Mouse (Mus musculus): ENCODE data around the gene Gm20388. TPM values are rescaled to one million over a fixed set of nuclear protein-coding genes. Genes with fewer than 3 reads are reported as not detected.
A peak's percentile ranks its signal among the peaks of the same experiment; 100 is the strongest.
"Not testable (repeated sequence)": the region's sequence is repeated elsewhere in the genome, so short reads cannot be mapped to it uniquely, and the experiment has no call there.

The Gm20388 gene
- total RNA-seq, 2 experiments from 2014 or later = 8.8 TPM

DNA sequence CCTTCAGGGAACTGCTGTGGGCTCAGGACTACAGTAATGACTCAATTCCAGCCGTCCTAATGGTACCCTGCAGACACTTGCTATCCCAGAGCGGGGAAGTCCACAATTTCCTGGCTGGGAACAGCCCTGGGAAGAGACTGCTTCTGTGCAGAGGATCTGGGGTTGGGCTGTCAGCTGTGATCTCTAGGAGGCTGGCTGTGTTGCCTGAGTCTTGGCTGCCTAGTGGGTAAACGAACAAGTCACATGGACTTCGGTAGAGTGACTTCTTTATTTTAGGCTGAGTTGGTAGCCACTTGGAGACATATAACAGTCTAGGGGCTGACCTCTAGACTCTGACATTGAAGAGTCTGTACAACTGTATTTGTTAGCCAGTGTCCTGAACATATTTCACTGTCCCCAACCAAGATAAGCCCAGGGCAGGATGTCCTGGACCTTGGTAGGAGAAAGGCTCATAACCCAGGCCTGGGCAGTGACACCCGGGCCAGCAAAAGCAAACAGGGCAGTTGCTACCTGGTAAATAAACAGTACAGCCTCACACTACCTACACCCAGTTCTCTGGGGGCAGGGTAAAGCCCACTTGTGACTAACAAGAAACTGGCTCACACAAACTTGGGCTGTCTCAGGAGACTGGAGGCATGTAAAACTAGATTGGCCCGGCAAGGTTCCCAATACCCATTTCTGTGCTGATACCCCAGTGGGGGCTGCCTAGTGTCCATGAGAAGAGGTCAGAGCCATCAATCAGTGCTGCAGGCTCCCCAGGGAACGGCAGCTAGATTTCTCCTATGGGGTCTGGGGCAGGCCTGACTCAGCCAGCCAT is 3331.7 kb downstream of the Gm20388 start:
- no peak for DNase-seq (ENCODE audit: extremely low spot score in 1 of 2, low spot score in 1 of 2)

GRCm38 (mm10) chr8:123243053-123243452 is 3332.4 kb downstream of the Gm20388 start:
- DNase-seq (ENCODE audit: extremely low spot score in 1 of 2, low spot score in 1 of 2) = no peak

GRCm38 (mm10) chr8:123244382-123244781 is 3333.7 kb downstream of the Gm20388 start:
- no peak for DNase-seq (ENCODE audit: extremely low spot score in 1 of 2, low spot score in 1 of 2)

DNA sequence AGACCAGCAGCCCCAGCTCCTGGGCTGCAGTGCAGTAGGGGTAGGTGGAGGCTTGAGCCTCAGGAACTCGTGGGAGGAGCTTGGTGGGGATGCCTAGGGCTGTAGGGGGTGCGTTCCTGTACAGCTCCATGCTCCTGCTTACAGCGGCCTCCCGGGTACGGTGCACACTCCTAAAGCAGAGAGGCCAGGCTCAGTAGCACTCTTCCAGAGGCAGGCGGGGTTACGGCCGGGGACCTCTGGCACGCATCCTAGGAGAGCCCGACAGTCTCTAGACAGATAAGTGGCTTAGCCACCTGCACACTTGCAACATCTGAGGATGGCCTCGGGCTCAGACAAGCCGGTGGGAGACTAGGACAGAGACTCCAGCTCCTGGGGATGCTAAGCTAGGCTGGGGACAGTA is 3334.9 kb downstream of the Gm20388 start:
- no peak for DNase-seq (ENCODE audit: extremely low spot score in 1 of 2, low spot score in 1 of 2)

DNA sequence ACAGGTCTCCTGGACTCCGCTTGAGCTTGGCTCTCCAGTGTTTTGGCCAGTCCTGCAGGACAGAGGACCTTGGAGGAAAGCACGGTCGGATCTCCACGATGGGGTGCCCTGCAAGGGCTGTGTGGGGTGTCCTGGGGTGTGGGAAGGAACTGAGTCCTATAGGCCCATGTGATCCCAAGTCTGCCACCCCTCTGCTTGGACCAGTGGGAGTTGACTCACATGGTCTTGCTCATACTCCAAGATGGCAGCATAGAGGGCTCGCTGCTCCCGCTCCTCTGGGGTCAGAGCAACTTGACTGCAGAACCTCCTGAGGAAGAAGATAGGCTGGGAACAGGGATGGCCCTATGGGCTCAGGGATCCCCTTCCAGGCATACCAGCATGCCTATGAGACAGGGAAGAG is 3337.1 kb downstream of the Gm20388 start:
- no peak for DNase-seq (ENCODE audit: extremely low spot score in 1 of 2, low spot score in 1 of 2)

DNA sequence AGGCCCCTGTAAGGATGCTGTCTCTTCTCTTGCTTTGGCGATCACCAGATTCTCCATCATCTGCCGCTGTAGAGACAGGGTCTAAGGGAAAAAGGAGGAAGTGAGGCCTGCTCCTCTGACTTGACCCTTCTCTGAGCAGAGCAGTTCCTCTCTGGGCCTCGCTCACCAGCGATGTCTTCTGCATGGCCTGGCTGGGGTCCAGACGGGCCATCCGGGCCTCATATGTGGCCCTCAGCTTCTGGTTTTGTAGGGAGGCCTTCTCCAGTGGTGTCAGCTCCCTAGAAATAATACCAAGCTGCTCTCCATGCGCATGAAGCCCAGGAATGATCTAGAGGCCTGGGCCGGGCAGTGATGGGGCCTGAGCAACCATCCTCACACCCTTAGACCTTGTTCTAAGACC is 3338.0 kb downstream of the Gm20388 start:
- no peak for DNase-seq (ENCODE audit: extremely low spot score in 1 of 2, low spot score in 1 of 2)

DNA sequence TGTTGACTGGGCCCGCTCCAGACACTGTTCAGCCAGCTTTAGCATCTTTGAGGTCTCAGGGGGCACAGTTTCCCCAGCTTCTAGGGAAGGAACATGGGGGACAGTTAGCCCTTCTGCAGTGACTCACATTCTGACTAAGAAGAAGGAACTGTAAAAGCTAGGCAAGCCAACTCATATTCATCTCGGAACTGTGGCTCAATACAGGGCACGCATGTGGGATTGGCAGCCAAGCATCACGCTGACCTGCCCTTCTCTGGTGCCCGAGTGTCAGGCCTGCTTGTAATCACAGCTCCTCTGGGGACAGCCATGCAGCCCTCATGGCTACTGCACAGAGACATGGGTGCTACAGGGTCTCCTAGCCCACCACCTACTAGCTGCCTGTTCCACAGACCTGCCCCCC is 3340.3 kb downstream of the Gm20388 start:
- DNase-seq (ENCODE audit: extremely low spot score in 1 of 2, low spot score in 1 of 2) = no peak

- DNase-seq (ENCODE audit: extremely low spot score in 1 of 2, low spot score in 1 of 2) = no peak
These were observed 3342.3 kb downstream of the Gm20388 start for GRCm38 (mm10) chr8:123252925-123253324.

GRCm38 (mm10) chr8:123253451-123254098 is 3342.9 kb downstream of the Gm20388 start:
- DNase-seq (ENCODE audit: extremely low spot score in 1 of 2, low spot score in 1 of 2) = no peak

- peak; percentile 79 for DNase-seq (ENCODE audit: extremely low spot score in 1 of 2, low spot score in 1 of 2)
These were observed 3343.7 kb downstream of the Gm20388 start, which contains the start of the genes Zfp276 and Vps9d1 for GRCm38 (mm10) chr8:123254099-123254885. TSS of gene Zfp276 (plus strand) at chr8:123254195. TSS of gene Vps9d1 (minus strand) at chr8:123254348.

- no peak for DNase-seq (ENCODE audit: extremely low spot score in 1 of 2, low spot score in 1 of 2)
These were observed 3344.5 kb downstream of the Gm20388 start for GRCm38 (mm10) chr8:123255170-123255569.

GRCm38 (mm10) chr8:123257114-123257513 is 3346.5 kb downstream of the Gm20388 start:
- no peak for DNase-seq (ENCODE audit: extremely low spot score in 1 of 2, low spot score in 1 of 2)

GRCm38 (mm10) chr8:123257593-123257992 is 3347.0 kb downstream of the Gm20388 start:
- not testable (repeated sequence) for DNase-seq (ENCODE audit: extremely low spot score in 1 of 2, low spot score in 1 of 2)

- no peak for DNase-seq (ENCODE audit: extremely low spot score in 1 of 2, low spot score in 1 of 2)
These were observed 3357.4 kb downstream of the Gm20388 start for GRCm38 (mm10) chr8:123267926-123268656.

DNA sequence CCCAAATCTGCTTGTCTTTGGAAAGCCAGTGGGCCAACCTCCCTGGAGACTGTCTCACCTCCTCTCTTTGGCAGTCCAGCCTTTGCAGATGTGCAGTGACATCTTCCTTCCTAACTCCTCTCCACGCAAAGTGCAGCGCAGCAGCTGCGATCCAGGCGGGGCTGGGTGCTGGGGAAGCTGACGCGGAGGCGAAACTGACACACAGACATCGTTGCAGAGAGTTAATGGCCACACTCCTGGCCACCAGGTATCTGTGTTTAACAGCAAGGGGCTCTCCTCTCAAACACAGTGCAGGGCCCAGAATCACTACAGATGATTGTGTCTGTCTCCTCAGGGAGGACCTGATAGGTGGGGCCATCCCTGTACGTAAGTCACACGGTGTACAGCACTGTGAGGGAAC is 3360.5 kb downstream of the Gm20388 start:
- no peak for DNase-seq (ENCODE audit: extremely low spot score in 1 of 2, low spot score in 1 of 2)

DNA sequence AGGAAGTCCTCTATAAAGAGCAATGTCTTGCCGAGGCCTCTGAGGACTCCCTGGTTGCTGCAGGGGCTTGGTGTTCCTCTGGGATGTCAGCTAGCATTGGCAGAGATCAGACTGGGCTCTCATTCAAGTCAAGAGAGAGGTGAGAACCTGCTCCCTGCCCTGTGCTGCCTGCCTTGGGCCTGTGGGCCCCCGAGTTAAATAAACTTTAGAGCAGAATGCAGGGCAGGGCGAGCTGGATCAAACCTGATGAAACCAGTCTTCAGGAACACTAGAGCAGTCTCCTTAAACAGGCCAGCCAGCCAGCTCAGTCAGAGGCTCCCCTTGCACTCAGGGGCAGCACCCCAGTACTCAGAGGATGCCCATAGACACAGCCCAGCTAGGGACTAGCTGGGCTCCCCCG is 3361.3 kb downstream of the Gm20388 start:
- no peak for DNase-seq (ENCODE audit: extremely low spot score in 1 of 2, low spot score in 1 of 2)

GRCm38 (mm10) chr8:123274447-123274846 is 3363.8 kb downstream of the Gm20388 start:
- no peak for DNase-seq (ENCODE audit: extremely low spot score in 1 of 2, low spot score in 1 of 2)

DNA sequence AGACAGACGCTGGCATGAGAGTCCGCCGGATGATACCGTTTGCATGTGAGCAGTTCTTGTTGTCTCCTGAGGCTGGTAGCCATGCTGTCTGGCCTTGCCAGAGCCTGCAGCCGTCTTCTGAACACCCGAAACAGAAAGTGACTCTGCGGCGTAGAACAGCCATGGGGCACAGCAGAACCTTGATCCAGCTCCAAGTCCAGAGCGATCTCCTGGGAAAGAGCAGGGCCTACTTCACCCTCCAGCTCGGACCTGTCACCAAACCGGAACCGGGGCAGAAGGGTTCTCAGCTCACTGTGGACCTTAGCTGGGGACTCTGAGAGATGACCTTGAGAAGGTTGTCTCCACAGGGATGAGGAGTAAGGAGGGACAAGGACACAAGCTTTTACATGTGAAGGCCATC is 3364.5 kb downstream of the Gm20388 start:
- no peak for DNase-seq (ENCODE audit: extremely low spot score in 1 of 2, low spot score in 1 of 2)

DNA sequence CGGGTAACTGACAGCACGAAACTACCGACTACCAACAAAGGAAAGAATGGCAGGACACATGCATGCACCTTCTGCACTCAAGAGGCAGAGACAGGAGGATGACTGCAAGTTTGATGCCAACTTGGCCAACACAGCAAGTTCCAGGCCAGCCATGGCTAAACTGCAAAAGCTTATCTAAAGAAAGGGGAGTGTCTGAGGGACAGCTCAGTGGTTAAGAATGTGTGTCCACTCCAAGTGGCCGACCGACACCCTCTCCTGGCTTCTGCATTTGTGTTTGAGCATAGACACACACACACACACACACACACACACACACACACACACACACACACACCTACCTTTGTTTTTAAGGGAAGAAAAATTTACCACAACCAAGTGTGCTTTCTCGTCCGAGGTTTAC is 3367.8 kb downstream of the Gm20388 start:
- no peak for DNase-seq (ENCODE audit: extremely low spot score in 1 of 2, low spot score in 1 of 2)

- DNase-seq (ENCODE audit: extremely low spot score in 1 of 2, low spot score in 1 of 2) = no peak
These were observed 3369.2 kb downstream of the Gm20388 start for GRCm38 (mm10) chr8:123279828-123280227.
